Mouse (Mus musculus) liver, postnatal 0 days (tissue): ENCODE data around the gene Ssu72.

Experiments
- CTCF ChIP-seq: sonication (generic); IDR thresholded peaks from 2 replicates; pipeline ENCODE4 v1.5.1; 2016; ENCODE audit warnings: antibody characterized with exemption, low read depth
- EP300 ChIP-seq: IDR thresholded peaks from 2 replicates; pipeline ENCODE4 v1.6.1; 2016; ENCODE audit warnings: antibody characterized with exemption, low read depth, mild to moderate bottlenecking

DNA sequence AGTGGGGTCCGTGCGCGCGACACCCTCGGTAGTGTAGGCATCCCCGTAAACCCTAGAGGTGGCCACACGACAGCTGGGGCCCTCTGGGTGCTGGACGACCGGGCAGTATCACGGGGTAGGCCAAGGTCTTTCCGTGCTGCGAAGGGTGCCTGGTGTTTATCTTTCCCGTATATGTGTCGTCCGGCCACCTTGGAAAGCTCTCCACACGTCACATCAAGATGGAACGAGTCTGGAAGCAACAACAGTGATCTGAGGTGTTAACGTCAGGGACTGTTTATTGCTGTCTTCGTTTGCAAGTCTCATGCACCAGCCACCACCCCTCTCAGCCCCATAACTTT lies 961 bp downstream of the Ssu72 start:
- TF ChIP-seq CTCF: no peak
- no peak for TF ChIP-seq EP300
